Mouse (Mus musculus): ENCODE results near the gene Nfyb. TPM values are rescaled to one million over a fixed set of nuclear protein-coding genes. Genes with fewer than 3 reads are reported as not detected.

Nfyb gene
- 10 to 100 TPM; 61.6 to 70.6 TPM for total RNA-seq (2021)
- long read RNA-seq, experiment 1, transcript Nfyb-204 (8 exons, 2,554 nt), result major isoform, 8 of 120 reads
- long read RNA-seq, experiment 1, partial matches to known transcripts, result 1 of 120 reads
- long read RNA-seq, experiment 1, other reads (novel, unspliced or antisense), result 111 of 120 reads
- long read RNA-seq, experiment 2, transcript Nfyb-204 (8 exons, 2,554 nt), result major isoform, 15 of 84 reads
- long read RNA-seq, experiment 2, partial matches to known transcripts, result 2 of 84 reads
- long read RNA-seq, experiment 2, other reads (novel, unspliced or antisense), result 67 of 84 reads

DNA sequence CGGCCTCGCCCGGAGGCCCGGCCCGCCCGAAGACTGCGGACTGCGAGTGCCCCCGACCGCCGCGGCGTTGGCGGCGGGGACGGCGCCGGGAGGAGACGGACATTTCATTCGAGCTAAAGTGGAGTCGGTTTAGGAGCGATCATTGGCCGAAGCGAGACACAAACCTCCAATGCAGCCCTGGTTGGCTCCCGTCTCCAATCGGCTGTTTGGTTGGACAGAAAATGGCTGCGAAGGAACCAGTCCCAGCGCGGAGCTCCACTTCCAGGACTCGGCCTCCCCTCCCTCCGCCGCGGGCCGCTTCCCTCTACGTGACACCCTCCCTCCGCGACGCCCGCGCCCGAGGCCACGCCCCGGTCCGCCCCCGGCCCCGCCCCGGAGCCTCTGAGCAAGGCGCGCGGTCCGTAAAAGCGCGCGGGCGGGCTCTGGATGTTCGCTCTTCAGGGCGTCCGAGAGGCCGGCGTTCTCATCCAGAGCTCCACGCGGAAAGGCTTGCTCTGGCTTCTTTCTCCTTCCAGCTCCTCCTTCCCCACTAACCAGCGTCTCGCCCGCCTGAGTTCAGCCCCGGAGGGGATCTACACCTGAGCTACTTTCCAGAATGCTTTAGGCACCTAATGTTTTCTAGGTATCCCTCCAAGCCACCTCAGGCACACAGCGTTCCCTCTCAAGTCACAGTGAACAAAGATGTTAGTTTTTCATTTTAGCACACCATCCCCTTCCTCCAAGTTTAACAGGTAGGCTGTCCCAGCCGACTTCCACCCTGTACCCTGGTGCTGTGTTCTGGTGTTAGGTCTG, at the start of gene Nfyb:
Nfyb (minus strand) TSS at position 305 of the 792 bp plus-strand sequence.
- peak; percentile 97 to 99 for DNase-seq (ENCODE audit: low spot score in 2 of 2)
- intact Hi-C loops (cut with DNase I), result loop anchor here (5.0 kb wide), 1 partner anchor 98 kb away; no protein-coding TSS in a partner anchor

DNA sequence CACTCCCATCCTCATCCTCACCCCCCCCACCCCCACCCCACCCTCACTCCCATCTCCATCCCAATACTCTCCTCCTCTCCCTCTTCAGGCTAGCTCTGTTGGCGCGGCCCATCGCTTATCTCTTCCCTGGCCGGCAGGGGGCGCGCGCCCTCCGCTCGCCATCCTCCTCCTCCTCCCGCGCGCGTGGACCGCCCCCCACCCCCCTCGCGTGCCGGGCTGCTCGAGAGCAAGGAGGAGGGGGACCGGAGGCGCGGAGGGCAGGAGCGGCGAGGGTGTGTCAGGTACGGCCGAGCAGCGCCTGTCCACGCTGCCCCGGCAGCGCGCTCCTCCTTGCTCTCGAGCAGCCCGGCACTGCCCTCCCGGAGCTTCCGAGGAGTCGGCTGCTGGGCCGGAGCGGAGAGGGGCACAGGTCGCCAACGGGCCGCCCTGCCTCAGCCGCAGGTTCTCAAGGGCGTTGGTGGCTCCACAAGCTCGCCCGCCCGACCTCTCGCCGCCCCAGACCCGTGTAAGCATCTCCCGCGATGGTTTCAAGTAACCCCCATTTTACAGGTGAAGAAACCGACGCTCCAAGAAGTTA, 48.0 kb upstream of the Nfyb start:
- DNase-seq (ENCODE audit: low spot score in 2 of 2), result peak; percentile 55 to 72
- intact Hi-C loops (cut with DNase I), result no loop called here

DNA sequence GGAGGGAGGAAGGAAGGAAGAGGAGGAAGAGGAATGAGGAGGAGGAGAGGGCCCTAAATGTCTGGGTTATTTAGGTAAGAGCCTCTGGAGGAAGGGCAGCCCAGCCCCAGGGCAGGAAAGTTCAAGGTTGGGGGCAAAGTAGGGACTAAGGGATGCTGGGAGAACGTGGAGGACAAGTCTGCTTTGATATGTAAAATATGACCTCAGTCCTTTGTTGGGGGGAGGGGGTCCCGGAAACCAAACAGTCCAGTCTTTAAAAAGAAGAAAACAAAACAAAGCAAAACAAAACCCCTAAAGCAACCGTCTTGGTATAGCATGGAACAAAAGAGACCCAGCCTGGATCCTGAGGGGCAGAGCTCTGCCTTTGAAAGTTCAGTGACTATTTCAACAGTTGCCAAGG, 45.4 kb upstream of the Nfyb start:
- DNase-seq (ENCODE audit: low spot score in 2 of 2), result no peak
- intact Hi-C loops (cut with DNase I), result no loop called here

DNA sequence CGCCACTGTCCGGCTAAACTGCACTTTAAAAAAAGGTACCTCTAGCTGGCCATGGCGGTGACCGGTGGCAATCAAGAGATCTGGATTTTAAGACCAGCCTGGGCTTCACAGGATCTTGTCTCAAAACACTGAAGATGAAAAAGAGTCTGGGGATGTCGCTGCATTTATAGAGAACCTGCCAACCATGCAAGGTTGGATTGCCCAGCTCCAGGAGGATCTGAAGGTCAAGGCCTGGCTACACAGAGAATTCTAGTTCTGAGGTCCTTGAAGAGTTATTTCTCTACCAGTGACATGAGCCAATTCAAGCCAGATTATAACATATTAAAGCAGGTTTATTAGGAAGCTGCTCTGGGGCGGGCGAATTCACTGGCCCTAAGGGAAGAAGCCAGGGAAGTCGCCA, 44.9 kb upstream of the Nfyb start:
- DNase-seq (ENCODE audit: low spot score in 2 of 2), result no peak
- intact Hi-C loops (cut with DNase I), result no loop called here

DNA sequence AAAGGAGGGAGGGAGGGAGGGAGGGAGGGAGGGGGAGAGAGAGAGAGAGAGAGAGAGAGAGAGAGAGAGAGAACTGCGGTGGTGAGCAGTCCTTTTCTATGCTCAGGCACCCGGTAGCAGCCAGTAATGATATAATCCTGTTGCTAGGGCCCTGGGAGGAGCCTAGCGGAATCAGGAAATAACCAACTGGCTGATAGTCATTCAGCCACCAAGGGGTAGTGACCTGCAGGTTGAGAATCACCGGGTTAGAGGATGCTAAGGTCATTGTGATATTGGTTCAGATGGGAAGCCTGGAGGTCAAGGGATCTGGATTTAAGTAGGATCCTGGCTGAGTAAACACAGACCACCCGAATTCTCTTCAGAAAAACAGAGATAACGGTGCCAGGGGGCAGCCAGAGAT, 44.2 kb upstream of the Nfyb start:
- intact Hi-C loops (cut with DNase I), result no loop called here
- no peak for DNase-seq (ENCODE audit: low spot score in 2 of 2)

DNA sequence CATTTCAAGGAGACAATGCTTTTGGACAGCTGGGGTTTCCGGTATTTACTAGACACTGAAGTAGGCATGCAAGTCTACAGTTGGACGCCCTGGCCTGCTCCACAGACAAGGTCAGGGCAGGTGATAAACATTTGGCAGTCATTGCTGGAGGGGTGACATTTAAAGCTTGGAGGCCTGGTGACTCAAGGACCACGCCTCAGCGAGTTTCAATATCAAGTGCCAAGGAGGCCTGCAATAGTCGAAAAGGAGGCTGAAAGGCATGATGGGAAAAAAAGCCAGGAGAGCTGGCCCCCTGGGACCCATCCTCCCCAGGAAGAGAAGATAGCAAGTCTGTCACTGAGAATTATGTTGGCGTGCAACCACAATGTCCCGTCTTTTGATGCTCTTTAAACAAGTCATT, 43.3 kb upstream of the Nfyb start:
- intact Hi-C loops (cut with DNase I), result no loop called here
- DNase-seq (ENCODE audit: low spot score in 2 of 2), result no peak

DNA sequence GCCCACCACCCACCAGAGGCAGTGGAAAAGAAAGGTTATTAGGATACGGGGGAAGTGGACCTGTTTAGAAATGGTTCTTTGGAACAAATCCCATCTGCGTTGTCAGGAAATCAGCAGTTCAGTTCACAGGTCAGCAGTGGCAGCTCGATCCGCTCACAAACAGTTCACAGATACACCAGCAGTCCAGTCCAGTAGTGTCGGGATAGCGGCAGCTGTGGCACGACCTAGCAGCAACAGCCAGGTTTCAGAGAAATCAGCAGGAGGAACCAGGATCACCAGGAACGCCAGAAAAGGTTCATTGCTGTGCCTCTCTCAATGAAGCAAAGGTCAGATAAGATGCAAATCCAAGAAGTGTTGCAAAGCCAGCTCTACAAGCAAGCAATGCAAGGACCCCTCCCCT, 42.5 kb upstream of the Nfyb start:
- DNase-seq (ENCODE audit: low spot score in 2 of 2), result no peak
- intact Hi-C loops (cut with DNase I), result no loop called here

DNA sequence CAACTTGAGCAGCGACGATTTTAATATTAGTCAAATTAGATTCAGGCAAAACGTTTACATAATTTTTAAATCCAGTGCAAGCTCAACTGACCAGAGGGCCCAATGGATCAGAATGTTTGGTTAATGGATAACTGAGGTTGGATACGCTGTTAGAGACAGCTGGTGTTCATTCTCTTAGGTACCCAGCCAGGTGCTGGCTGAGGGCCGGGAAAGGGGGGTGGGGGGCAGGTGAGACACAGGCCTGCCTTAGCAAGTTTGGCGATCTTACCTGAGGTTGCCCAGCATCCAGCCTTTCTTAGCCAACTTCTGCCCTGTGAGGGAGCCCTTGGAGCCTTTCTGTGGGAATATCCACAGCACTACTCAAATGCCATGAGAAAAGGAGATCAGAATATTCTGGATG, 41.2 kb upstream of the Nfyb start:
- DNase-seq (ENCODE audit: low spot score in 2 of 2), result no peak
- intact Hi-C loops (cut with DNase I), result no loop called here

DNA sequence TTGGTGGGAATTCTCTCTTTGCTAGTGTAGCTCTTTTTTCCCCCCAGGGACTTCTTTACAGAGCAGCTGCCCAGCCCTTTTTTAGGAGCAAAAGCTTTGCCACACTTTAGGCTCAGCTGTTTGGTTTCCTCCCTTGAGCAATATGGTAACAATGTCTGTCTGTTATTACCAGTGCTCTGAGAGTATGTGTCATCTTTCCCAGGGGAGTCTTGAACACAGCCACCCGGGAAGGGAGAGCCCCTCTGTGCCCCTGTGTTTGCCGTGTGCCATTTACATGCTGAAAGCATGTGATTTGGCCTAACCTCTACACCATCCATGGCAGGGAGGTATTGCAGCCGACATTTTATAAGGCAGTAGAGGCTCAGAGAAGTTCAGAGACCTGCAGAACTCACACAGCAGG, 40.5 kb upstream of the Nfyb start:
- intact Hi-C loops (cut with DNase I), result no loop called here
- no peak for DNase-seq (ENCODE audit: low spot score in 2 of 2)

DNA sequence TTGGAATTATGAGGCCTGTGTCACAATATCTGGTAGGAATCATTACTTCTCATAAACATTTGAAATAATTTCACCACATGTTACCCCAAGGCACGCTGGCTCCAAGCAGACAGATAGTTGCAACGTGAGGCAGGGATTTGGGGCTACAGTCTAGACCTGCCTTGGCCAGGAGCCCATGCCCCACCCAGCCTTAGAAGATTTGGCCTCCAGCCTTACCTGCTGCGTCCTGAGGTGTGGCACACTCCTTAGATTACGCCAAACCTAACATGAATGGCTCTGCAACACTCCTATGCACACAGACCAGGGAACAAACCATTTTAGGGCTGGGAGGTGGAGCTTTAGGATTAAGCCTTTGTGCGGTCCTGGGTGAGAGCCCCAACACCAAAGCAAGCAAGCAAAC, 36.1 kb upstream of the Nfyb start:
- intact Hi-C loops (cut with DNase I), result no loop called here
- no peak for DNase-seq (ENCODE audit: low spot score in 2 of 2)

DNA sequence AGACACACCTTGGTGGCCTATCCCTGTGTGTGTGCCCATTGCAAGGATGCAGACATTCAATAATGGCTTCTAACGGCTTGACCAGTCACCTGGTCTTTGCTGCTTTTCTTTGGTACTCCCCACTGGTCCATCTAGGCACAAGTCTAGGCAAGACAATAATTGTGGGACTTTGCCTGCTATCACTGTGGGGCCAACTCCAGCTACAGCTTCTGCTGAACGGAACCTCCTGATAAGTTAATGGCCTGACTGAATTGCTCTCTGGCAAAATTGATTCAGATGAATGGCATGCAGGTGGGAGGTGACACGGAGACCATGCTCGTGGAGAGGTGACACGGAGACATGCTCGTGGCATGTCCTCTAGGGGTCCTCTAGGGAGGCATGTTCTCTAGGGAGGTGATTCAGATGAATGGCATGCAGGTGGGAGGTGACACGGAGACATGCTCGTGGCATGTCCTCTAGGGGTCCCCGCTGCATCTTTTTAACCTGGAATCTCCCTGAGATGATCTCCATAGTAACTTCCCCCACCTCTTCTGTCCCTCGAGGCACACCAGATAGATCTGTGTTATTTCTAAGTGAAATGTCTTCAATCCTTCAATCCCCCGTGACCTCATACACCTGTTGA, 34.5 kb upstream of the Nfyb start:
- intact Hi-C loops (cut with DNase I), result no loop called here
- DNase-seq (ENCODE audit: low spot score in 2 of 2), result no peak

DNA sequence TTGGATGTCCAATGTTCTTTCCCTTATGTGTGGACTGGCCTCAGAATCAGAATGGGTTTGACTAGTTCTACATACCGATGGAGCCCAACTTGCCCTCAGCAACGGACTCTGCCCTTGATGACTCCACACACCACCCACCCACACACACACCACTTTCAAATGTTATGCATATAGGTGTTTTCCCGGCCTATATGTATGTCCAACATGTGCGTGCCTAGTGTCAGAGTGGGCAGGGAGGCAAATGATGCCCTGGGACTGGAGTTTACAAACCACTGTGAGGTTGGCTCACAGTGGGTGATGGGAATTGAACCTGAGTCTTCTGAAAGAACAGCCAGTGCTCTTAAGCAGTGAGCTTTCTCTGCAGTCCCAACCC, 33.2 kb upstream of the Nfyb start:
- DNase-seq (ENCODE audit: low spot score in 2 of 2), result no peak
- intact Hi-C loops (cut with DNase I), result no loop called here

DNA sequence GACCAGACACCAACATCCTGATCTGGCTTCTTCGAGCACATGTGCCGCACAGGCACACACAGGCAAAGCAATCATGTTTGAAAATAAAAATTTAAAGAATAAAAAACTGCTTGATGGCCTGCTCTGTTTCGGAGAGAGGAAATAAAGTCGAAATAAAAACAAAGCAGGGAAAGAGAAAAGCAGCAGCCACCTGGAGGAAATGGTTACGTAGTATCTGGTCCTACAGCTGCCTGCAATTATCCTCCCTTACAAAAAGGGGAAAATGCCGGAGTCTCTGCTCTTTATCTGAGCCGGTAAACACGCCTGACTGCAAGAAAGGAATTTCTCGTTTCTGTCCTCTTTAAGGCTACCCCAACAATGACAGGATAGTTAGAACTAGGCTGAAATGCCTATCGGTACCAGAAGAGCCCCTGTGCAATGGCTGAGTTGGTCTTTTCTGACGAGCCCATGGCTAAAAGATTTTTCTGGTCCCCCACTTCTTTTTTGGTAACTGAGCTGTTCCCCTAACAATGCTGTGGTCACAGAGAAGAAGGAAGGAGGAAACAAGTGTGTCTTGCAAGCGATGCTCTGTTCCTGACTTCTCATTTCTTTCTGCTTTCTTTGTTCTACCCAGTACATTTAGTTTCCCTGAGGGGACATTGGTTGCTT, 32.7 kb upstream of the Nfyb start:
- intact Hi-C loops (cut with DNase I), result no loop called here

DNA sequence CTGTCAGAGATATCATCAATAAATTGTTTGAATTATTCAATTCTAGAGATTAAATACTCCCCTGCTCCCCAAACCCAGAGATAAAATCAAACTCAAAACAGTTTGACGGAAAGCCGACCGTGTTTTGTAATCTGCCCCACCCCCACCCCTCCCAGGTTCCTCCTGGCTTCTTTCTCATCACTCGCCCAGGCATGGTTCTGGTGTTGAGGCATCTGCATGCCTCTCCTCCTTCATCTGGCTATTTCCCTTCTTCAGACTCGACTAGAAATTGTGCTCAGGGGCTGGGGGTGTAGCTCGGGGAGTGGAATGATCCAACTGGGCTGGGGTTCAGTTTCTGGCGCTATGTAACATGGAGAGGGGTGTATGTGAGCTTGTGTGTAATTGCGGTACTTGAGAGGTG, 31.8 kb upstream of the Nfyb start:
- DNase-seq (ENCODE audit: low spot score in 2 of 2), result no peak
- intact Hi-C loops (cut with DNase I), result no loop called here

More for the DNA sequence above, 32.7 kb upstream of the Nfyb start:
- DNase-seq (ENCODE audit: low spot score in 2 of 2), result no peak

DNA sequence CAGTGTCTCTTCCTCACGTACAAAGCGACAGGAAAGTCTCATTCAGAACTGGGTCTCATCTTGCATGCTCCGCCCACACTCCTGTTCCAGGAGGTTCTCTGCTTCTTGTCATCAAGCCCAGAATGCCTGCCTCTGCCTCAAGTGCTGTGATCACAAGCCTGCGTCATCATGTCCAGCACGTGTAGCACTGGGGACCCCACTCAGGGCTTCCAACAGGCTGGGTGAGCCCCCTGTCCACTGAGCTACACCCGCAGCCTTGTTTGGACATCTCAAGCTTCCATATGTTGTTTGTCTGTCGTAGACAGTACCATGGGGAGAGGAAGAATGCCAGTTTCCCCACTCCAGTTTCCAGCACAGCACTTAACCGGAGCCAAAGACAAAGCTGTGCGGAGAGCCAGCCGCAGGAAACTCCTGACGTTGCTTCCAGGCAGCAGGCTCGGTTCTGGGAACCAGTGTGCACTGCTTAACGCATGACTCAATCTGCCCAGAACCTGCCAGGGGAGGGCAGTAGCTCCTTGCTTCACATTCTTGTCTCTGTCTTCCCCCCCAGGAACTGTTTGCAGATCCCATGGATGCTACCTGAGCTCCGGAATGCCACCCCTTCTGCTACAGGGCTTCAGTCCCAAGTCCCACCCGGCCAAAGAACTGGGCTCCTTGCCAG, 31.3 kb upstream of the Nfyb start:
- peak; percentile 71 to 88 for DNase-seq (ENCODE audit: low spot score in 2 of 2)
- intact Hi-C loops (cut with DNase I), result no loop called here

DNA sequence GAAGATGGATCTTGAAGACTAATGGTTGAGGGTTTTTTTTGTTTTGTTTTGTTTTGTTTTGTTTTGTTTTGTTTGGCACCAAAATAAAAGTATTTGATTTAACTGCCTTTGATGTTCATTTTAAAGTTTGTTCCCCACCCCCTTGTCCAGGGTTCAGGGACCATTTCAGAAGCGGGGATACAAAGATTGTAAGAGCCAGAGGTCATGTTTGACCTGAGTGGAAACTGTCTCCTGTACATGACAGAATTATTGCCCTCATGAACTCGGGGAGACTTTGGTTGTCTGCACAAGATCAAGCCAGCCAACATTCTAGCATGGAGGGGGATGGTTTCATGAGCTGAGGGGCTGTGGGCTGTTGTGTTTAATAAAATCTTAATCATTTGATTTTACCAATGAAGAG, 28.4 kb upstream of the Nfyb start:
- no peak for DNase-seq (ENCODE audit: low spot score in 2 of 2)
- intact Hi-C loops (cut with DNase I), result no loop called here

DNA sequence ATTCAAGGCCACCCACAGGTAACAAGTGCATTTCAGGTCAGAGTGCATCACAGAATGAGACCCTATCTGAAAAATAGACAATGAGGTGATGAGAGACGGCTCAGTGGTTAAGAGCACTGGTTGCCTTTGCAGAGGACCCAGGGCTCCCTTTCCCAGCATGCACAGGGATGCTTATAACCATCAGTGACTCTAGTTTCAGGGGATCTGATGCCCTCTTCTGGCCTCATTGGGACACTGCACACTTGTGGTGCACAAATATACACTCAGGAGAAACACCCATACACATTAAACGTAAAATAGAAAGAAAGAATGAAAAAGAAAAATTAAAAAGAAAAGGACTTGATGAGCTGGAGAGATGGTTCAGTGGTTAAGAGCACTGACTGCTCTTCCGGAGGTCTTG, 27.8 kb upstream of the Nfyb start:
- intact Hi-C loops (cut with DNase I), result no loop called here
- DNase-seq (ENCODE audit: low spot score in 2 of 2), result no peak

DNA sequence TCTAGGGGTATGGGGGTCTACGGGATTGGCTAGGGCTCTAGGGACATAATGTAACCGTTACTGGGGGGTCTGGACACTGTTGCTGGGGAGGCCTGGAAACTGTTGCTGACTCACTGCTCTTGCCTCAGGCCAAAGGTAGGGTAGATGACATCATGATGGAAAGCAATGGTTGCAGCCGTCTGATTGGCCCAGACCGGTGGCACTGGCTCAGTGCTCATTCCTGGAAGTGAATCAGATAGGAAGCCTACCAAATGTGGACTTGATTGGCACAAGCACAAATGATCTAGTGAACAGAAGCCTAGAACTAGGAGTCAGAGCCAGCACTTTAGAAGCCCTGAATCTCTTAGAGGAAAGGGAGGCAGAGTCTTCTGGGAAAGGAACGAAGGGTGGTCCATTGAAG, 26.6 kb upstream of the Nfyb start:
- DNase-seq (ENCODE audit: low spot score in 2 of 2), result no peak
- intact Hi-C loops (cut with DNase I), result no loop called here

DNA sequence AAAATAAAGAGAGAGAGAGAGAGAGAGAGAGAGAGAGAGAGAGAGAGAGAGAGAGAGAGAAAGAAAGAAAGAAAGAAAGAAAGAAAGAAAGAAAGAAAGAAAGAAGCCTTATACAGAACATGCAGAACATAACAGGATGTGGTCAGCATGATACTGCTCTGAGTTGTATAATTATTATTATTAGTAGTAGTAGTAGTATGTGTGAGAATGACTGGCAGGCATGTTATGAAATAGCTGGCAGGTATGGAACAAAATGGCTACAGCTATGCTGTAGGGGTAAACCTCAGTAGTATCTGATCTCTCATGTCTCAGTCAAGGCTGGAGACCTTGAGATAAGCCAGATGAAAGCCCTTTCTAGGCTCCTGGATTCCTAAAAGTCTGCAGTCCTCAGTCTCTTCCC, 25.2 kb upstream of the Nfyb start:
- intact Hi-C loops (cut with DNase I), result no loop called here
- DNase-seq (ENCODE audit: low spot score in 2 of 2), result no peak

All from left cerebral cortex, postnatal 14 days (tissue).